Mouse (Mus musculus) brain, embryonic 14.5 days (tissue): ENCODE results near the gene Sstr4.

Experiments
- CTCF ChIP-seq: fragments of 200-500 bp; IDR thresholded peaks from 2 replicates; pipeline ENCODE4 v1.5.1; 2012; ENCODE audit warnings: inconsistent platforms, mild to moderate bottlenecking, moderate library complexity, borderline replicate concordance; ENCODE audit not compliant: insufficient read depth, insufficient read length; ENCODE audit errors: extremely low read depth
- POLR2A ChIP-seq: fragments of 200-500 bp; IDR thresholded peaks from 2 replicates; pipeline ENCODE4 v1.6.1; 2012; ENCODE audit warnings: mild to moderate bottlenecking, inconsistent platforms, borderline replicate concordance; ENCODE audit not compliant: poor library complexity, insufficient read depth, insufficient read length, severe bottlenecking; ENCODE audit errors: extremely low read depth

GRCm38 (mm10) chr2:148381076-148381475 lies 14.1 kb upstream of the Sstr4 start:
- TF ChIP-seq CTCF, result no peak
- TF ChIP-seq POLR2A, result no peak
